Mouse (Mus musculus) left cerebral cortex, adult 9 months (tissue): ENCODE measurements at regions not wholly inside any gene's neighbourhood (a gene's known extent, or its start where the extent isn't known, plus 50 kb on each side); places are given as distances from the start of the nearest gene placed in this dataset.

Experiments
- DNase-seq, 2 experiments: peaks; one replicate each; pipeline ENCODE4 v3.0.0; 2022; ENCODE audit warnings: low spot score in 2 of 2

DNA sequence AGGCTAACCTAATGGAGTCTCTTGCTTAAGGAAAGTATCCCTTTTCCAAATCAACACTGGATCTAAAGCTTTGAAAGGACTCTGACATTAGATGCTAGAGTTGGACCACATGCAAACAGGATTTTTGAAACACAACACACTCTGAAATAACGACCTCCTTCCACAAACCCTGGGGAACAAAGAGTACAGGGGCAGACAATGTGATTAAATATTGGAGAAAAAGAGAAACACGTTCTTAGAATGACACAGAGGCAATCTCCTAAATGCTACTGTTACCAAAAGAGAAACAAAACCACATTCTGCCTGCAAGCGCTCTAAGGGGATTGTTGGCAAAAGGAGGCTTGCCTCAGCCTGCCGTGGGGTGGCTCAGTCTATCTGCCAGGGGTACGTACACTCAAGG is 1422.0 kb downstream of the Gsdmc2 start:
- DNase-seq, result no peak

DNA sequence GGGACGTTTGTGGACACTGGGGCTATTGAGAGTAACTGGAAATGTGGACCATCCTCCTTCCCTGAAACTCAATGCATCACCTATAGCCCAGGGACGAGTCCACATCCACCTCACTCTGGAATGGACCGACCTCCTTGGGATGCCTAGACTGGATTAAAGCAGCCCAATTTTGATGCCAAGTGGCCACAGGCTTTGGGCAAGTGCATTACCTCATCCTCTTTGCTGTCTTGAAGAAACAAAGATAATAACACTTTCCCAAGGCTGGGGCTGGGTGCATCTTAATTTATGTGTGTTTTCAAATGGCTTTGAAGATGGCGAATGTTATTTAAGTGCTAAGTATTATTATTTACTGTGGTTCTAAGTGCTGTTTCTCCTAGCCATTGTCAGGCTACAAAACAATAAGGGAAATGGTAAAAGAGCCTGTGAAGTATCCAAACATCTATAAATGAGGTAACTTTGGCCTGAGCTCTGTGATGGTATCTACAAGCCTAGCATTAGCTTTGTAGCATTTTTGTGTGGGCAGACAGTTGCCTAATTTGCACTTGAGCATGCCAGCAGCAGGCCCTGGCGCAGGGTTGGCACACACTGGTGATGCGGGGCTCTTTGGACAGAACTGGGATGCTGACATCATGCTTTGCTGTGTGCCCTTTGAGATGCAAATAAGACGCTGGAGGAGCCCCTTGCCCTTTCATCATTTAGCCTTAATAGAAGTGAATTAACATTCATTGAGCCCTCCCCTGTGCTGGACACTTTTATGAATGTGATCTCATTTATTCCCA is 1423.7 kb downstream of the Gsdmc2 start:
- no peak for DNase-seq

DNA sequence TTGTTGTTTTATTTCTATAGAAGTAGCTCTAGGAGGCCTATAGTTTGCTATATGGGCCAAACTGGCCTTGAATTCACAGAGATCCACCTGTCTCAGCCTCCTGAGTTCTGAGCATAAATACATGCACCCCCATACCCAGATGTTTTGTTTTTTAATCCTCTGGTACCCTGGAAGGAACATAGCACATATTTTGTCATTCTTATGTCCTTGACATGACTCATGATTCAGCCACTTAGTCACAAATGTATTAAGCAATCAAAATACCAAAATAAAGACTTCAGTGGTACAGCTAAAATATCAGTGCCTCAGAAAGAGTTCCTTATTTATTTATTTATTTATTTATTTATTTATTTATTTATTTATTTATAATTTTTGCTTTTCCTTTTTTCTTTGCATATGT is 1428.3 kb downstream of the Gsdmc2 start:
- DNase-seq, result no peak

DNA sequence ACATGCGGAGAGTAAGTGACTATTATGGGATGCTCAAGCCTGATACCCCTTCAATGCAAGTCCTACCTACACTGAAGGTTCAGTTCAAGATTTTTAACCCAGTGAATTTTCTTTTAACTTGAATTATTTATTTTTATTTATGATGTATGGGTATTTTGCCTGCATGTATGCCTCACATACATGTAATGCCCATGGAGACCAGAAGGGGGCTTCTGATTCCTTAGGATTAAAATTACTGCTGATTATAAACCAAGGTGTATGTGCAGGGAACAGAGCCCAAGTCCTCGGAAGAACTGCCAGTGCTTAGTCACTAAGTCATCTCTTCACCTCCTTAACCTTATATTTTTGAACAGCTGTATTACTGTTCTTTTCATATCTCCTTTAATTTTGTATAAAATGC is 1431.3 kb downstream of the Gsdmc2 start:
- DNase-seq, result no peak

DNA sequence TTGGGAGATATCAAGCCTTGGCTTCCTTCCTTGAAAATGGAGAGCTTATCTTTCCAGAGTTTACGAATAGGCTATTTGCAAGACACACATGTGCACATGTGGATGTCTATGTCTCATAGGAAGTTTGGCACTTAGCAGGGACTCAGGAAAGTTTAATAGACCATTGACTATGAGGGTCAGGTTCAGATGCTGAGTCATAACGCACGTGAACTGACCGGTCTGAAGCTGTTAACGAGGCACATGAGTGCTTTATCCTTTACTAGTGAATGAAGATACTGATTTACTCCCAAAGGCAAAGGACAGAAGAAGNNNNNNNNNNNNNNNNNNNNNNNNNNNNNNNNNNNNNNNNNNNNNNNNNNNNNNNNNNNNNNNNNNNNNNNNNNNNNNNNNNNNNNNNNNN is 1442.8 kb downstream of the Gsdmc2 start:
- DNase-seq, result no peak

DNA sequence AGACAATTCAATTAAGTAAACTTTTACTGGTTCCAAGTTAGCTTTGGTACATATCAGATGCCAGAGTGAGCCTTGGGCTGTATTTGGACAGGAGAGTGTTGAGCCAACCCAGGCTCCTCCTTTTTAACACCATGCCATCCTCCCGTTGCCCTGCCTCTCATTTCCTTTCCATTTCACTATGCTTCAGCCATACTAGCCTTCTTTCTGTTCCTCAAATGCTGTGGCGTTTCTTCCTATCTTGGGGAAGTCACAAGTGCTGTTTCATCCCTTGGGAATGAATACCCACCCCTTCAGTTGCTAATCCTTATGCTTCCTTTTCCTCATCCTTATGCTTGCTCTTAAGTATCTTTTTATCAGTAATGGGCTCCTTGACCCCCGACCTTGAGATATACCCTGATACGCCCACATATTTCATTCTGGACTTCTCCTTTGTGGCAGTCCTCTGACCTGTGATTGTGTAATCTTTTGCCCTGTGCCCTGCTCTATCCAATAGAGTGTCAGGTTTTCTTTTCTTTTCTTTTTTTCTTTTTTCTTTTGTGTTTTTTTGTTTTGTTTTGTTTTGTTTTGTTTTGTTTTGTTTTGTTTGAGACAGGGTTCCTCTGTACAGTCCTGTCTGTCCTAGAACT is 1443.9 kb downstream of the Gsdmc2 start:
- DNase-seq, result no peak

DNA sequence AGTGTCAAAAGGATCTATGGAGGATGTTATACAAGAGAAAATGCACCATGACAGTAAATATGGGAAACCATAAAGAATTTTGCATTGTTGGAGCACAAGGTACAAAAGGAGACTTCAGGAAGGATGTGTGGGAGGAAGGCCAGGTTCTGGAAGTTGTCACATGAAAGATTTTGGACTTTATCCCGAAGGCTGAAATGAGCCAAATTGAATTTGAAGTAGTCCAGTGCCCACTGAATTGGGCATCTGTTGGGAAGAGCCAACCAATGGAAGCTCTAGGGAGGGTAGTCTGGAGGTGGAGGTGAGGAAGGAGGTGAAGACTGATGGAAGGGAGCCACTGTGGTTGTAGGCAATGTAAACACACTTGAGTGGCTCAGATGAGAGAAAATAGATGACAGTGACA is 1445.6 kb downstream of the Gsdmc2 start:
- DNase-seq, result no peak

DNA sequence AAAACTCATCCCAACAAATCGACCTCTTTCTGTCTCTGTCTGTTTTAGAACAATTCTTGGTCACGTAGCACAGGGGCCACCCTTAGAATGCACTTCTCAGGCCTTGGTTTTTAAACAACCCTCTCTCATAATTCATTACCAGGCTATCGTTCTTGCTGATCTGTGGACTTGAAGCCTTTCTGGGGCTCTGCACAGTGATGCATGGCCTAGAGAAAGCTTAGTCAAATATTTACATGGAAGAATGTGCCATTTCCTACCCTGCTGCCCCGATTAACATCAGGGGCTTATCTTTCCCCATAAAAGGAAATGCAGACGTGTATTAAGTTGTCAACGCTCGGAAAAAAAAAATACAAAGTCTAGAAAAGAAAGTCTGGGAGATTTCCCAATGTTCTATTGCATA is 1448.0 kb downstream of the Gsdmc2 start:
- no peak for DNase-seq

DNA sequence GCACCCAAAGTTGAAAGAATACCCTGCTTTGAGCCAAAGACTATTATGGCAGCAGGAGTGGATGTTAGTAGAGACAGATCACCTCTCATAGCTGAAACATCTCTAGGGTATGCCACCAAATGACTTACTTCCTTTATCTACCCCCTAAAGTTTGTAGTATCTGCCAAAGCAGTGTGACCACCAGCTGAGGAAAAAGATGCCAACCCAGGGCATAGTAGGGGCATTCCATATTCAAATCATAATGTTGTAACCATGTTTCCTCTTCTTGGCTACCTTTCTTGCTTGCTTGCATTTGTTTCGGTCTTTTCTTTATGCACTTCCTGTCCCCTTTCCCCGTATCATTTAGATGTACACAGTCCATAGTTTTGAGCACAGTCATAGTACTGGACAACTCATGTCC is 1449.6 kb downstream of the Gsdmc2 start:
- no peak for DNase-seq

DNA sequence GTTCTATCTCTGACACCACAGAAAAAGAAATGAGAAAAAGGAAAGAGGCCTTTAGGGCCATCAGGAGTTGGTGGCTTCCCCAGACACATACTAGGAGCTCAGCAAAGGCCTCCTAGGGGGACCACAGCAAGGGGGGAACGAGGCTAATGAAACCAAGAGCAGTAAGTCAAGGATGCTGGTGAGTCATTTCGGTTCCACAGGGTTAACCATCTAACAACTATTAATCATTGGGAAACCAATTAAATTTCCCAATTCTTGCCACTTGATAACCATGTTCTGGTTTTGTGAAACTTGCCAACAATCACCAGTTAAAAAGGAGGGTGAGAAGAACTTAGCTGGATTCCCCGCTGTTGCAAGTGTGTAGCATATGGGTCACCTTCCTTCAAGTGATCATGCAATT is 1451.6 kb downstream of the Gsdmc2 start:
- DNase-seq, result no peak

DNA sequence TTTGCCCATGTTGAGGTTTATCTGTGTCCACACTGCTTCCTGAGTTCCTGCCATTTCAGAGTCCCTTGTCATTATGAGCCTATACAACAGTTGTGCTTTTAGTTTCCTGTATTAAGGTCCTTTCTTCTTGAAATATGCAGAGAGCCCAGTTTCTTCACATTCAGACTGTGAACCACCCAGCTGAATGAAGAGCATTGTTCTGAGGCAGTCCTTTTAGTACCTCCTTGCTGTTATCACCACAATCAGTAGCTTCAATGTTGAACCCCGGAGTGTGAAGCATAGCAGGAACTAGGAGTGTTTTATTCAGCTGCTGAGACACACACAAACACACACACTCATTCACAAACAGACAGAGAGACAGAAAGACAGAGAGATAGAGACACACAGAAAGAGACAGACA is 1452.1 kb downstream of the Gsdmc2 start:
- no peak for DNase-seq

DNA sequence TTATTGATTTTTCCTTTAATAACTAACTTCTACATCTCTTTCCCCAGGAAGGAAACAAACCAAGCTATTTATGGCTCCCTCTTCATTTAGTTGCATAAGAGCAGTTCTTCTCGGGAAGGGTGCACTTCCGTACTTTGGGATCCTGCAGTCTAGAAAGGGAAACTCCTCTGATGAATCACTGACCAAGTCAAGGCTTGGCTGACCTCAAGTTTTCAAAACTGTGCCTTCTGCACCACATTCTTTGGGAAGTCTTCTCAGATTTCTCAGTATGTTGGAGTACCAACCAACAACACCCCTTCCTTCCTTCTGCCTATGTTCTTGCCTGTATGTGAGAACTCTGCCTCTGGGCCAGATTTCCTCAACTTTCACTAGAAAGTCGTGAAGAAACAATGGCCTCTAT is 1452.6 kb downstream of the Gsdmc2 start:
- no peak for DNase-seq

DNA sequence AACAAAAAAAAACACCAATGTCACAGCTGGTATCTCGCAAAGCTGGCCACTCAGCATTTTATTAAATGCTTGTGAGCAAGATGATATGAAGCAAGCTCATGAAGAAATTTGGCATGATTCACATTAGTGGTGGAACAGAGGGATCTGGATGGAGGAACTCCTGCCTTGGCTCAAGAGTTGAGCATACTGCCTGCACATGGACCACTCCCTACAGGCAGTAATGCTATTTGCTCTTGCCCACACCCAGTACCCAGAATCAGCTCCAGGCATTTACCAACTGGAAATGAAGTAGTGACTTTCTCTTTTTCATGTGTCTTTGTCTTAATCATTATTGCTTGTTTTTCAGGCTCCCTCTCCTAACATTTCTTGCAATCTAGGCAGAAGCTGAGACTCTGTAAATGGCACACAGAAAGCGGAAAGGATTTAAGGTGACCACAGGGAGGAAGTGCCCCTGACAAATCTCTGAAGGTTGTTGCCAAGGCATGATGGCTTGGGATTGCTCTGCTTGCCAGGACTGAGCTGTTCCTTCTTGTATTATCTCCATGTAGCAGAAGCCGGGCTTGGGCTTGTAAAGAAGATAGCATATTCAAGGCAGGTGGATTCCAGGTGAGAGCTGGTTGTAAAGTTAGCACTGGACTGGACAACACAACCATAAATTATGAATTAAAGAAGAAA is 1455.4 kb downstream of the Gsdmc2 start:
- DNase-seq, result no peak

DNA sequence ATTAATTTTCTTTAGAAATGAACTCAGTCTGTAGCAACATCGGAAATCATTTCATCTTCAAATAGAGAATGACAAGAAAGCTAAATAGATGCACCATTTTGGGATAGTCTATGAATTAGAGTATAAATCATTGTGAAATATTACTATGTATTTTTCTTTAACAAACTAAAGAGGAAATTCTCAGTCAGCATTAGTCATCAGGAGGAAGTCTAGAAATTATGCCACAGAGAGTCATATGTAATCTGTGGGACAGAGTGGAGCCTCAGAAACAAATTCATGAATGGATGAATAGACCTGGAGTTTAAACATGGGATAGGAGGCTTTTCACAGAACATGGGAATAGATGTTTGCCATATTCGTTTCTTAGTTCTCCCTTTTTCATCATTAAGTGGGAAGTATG is 1459.4 kb upstream of the A1bg start:
- DNase-seq, result no peak

DNA sequence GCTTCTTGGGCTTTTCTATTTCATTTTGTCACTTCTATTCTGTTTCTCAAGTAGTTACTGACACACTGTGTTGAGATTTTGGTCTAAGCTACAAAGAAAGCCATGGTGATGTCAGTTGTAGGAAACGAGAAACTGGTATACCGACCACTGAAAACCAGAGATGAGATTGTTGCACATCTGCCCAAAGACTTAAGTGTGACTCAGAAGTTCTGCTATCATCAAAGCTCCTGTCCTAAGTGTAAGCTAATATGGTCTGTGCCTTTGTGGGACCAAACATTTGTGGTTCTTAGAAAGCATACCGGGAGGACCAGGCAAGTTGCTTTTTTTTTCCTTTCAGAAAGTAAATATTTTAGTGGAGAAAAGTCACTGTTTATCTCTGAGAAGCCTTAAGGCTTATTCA is 1451.8 kb upstream of the A1bg start:
- no peak for DNase-seq

DNA sequence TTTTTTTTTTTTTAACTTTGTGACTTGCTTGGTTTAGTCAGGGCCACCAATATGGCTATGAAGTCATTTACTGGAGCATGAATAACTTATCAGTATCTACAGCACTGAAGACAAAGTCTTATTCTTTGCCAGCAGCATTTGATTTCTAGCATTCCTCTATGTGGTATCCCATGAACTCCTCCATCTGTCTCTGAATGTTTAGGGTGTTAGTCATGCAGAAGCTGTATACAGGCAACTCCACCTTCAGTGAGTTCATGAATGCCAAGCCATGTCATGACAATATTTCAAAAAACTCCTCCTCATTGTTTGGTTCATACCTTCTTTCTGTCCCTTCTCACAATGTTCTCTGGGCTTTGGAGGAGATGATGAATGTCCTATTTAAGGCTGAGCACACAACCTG is 1438.4 kb upstream of the A1bg start:
- DNase-seq, result no peak

DNA sequence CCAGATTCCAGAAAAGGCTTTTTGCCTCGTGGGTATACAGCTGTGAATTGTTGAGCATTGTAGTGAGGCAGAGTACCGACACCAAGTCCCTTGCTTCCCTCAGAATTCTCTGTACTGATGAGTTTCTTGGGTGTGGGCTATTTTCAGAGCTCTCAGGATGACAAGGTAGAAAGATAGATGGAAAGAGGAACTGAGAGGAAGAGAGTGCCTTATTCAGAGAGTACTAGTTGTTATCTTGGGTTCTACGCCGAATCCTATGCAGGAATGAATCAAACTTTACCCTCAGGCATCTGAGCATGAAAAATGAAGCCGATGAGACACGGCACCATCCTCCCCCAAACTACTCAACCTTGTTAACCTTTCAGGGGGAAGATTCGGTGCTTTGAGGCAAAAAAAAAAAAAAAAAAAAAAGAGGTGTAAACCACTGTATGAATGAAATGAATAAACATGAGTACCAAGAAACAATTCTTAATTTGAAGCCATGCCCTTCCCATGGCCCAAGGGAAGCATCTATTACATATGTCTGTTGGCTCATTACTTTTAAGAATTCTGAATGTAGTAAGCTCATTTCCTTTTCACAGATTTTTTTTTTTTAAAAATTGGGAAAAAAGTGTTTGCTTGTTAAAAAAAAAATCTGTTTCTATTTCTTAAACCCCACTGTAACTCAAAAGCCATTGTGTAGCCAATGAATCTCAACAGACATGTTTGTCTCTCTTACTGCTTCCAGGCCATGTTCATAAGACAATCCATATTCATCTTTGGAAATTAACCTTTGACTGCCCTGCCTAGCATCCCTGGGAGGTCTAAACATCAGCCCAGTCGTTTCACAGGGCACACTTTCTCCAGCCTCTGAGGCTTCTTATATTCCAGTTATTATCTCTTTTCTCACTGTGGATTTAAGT is 1435.8 kb upstream of the A1bg start:
- DNase-seq, result no peak

DNA sequence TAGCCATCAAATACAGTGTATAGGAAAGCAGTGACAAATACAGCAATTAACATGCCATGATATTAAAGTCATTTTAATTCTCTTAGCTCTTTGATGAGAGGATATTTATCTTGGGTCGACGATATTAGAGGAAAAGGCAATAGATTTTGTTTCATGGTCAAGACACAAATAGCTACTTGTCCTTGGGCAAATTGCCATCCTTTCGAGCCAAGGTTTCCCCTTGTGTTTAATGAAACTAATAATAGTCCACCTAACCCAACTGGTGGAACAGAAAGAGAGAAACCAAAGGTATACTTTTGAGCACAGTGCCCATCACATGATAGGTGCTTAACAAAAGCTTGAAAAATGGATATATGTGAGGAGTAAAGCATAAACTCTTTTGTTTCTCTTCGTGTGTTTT is 1431.0 kb upstream of the A1bg start:
- DNase-seq, result no peak

DNA sequence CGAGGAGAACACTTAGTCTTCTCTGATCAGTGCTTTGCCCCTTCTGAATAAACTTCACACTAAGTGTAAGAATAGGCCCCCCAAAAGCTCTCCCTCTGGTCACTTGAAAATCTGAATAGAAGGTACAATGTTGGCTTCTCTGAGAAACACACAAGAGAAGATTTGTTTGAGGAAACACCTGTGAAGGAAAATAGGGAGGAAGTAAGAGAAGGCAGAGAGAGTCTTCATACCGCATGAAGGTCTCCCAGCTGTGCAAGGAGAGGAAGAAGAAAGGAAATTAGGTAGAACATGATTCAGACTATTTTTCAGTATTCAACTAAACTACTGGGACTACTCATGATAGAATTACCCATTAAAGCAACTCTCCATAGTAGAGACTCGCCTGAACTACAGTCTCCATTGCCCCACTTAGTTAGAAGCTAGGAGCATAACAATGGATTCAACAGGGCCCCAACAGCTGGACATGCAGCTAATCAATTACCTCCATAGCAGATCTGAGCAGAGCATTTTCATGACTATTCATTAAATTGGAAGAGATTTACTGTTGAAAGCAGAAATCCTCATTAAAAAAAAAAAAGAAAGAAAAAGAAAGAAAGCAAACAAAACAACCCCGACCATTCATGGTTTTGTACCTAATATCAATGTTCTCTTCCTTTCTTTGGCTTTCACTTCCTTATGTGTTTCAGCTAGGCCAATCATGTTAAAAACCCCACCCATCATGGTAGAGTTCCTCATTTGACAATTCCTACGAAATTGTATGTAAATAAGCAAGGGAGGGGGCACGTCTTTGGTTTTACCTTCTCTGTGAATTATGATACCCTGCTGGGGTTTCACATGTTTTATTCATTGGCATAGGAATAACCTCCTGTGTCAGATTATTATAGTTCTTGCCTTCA is 1428.3 kb upstream of the A1bg start:
- no peak for DNase-seq

DNA sequence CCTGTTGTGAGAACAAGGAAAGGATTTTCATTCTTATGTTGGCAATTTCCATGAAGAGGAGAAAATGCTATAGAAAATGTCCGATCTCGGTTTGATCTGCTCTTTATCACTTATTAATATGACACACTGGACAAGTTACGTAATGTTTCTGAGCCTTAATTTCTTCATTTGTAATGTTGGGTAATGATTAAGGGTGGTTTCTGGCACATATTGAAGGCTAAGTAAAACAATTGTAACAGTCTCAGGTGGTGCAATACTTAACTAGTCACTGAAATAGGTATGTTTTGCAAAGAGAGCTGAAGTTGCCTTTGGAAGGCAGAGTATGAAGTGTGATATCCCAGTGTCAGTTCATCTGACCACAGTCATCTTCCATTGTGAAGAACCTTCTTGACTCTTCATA is 1427.2 kb upstream of the A1bg start:
- no peak for DNase-seq

DNA sequence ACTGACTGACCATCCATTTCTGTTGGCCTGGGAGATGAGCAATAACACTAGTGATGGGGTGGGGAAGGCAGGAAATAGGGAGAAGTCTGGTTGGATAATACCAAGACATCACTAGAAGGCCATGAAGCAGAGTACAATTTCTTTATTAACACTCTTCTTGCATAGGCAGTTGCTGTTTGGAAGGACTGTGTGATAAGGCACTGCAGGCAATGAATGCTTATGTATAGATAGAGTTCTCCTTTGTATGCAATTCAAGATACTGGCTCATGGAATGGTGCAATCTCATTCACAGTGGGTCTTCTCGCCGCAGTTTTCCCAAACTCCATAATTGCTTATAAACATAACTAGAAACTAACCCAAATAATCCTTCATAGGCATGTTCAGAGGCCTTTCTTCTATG is 1426.1 kb upstream of the A1bg start:
- no peak for DNase-seq
